Mouse (Mus musculus) heart, embryonic 11.5 days (tissue): ENCODE measurements around the gene Nol9. TPM values are rescaled to one million over a fixed set of nuclear protein-coding genes. Genes with fewer than 3 reads are reported as not detected.

Experiments used
- ATAC-seq: fragments of 200-750 bp; cut with Nextera tagmentation; replicated peaks from 2 replicates; pipeline ENCODE4 v1.8.0; 2017; ENCODE audit warnings: moderate library complexity; ENCODE audit not compliant: insufficient number of reproducible peaks, low FRiP score, low TSS enrichment
- H3K27ac ChIP-seq: fragments of 300-500 bp; sonication (generic); 2 replicates; pipeline ENCODE4 v1.5.1; 2014; ENCODE audit warnings: mild to moderate bottlenecking, low read depth, low read length
- H3K27me3 ChIP-seq: fragments of 300-500 bp; sonication (generic); 2 replicates; pipeline ENCODE4 v1.6.1; 2014; ENCODE audit warnings: mild to moderate bottlenecking, low read length, mixed read lengths; ENCODE audit not compliant: control insufficient read depth, insufficient read depth
- H3K36me3 ChIP-seq: fragments of 300-500 bp; sonication (generic); 2 replicates; pipeline ENCODE4 v1.6.1; 2014; ENCODE audit warnings: mild to moderate bottlenecking, low read length, moderate library complexity, mixed read lengths; ENCODE audit not compliant: control insufficient read depth, insufficient read depth
- H3K4me1 ChIP-seq: fragments of 300-500 bp; sonication (generic); 2 replicates; pipeline ENCODE4 v1.6.1; 2014; ENCODE audit warnings: low read length; ENCODE audit not compliant: control insufficient read depth, insufficient read depth
- H3K4me2 ChIP-seq: fragments of 300-500 bp; sonication (generic); 2 replicates; pipeline ENCODE4 v1.6.1; 2014; ENCODE audit warnings: mild to moderate bottlenecking, moderate library complexity
- H3K4me3 ChIP-seq: fragments of 300-500 bp; sonication (generic); 2 replicates; pipeline ENCODE4 v1.5.1; 2014; ENCODE audit warnings: low read depth, low read length
- H3K9ac ChIP-seq: fragments of 300-500 bp; sonication (generic); 2 replicates; pipeline ENCODE4 v1.6.1; 2014; ENCODE audit warnings: mild to moderate bottlenecking, low read depth, low read length, moderate library complexity
- H3K9me3 ChIP-seq: fragments of 300-500 bp; sonication (generic); replicated peaks from 2 replicates; pipeline ENCODE4 v1.6.1; 2016; ENCODE audit warnings: low read length; ENCODE audit not compliant: control insufficient read depth
- WGBS: fragments of 180-500 bp; shearing (Covaris S2); extraction: QIAGEN DNeasy Blood & Tissue Kit; methylation state at CpG from one replicate; pipeline ENCODE4 v1.1.7; 2014; ENCODE audit not compliant: insufficient replicate concordance; 5-methylcytosine and 5-hydroxymethylcytosine counted together
- polyA plus RNA-seq: library from polyadenylated mRNA; unstranded; fragments of >200 nt; fragmentation: Nextera tagmentation; extraction: Ambion mirVana; gene quantifications from 2 replicates; pipeline ENCODE4 v1.2.1, GENCODE M21; 2014

The Nol9 gene
- polyA plus RNA-seq, 1 experiment from 2014 or later, result 18.0 TPM

- no peak for ATAC-seq
- H3K4me3 ChIP-seq, result peak overlapping the region; percentile 100; the same call in 1 of the 2 replicates
- WGBS, result 51% methylated on average over 3 of the region's 3 CpGs
Observed at GRCm38 (mm10) chr4:151997701-151998100, 41.4 kb upstream of the Nol9 start.

GRCm38 (mm10) chr4:151999481-151999880, 39.6 kb upstream of the Nol9 start:
- no peak overlapping the region for H3K27ac ChIP-seq
- no peak overlapping the region for H3K4me3 ChIP-seq
- peaks cover 4% of the 10 kb centered on the region; the same call in 1 of the 2 replicates for H3K4me1 ChIP-seq
- no peak for ATAC-seq
- no peak overlapping the region for H3K4me2 ChIP-seq
- WGBS, result 65% methylated on average over 3 of the region's 3 CpGs
- no peak overlapping the region for H3K9ac ChIP-seq
- no peaks in the 10 kb centered on the region for H3K36me3 ChIP-seq
- H3K27me3 ChIP-seq, result no peaks in the 10 kb centered on the region
- H3K9me3 ChIP-seq, result no peaks in the 10 kb centered on the region

More at GRCm38 (mm10) chr4:151997701-151998100, 41.4 kb upstream of the Nol9 start:
- Histone ChIP-seq H3K36me3 (no peaks in the 10 kb centered on the region), H3K4me2 (peak overlapping the region; percentile 67), H3K9ac (no peak overlapping the region; the same call in 1 of the 2 replicates), H3K27ac (no peak overlapping the region), H3K9me3 (no peaks in the 10 kb centered on the region), H3K27me3 (no peaks in the 10 kb centered on the region), H3K4me1 (peaks cover 12% of the 10 kb centered on the region)

GRCm38 (mm10) chr4:152000906-152001305, 38.2 kb upstream of the Nol9 start:
- no peak overlapping the region for H3K27ac ChIP-seq
- H3K27me3 ChIP-seq, result no peaks in the 10 kb centered on the region
- H3K9ac ChIP-seq, result no peak overlapping the region
- no peak overlapping the region for H3K4me3 ChIP-seq
- 0 out of 2 replicates have a peak, but pooled peaks cover 4% of the 10 kb centered on the region for H3K4me1 ChIP-seq
- ATAC-seq, result no peak
- 39% methylated on average over 4 of the region's 4 CpGs for WGBS
- H3K4me2 ChIP-seq, result no peak overlapping the region
- no peaks in the 10 kb centered on the region for H3K36me3 ChIP-seq
- no peaks in the 10 kb centered on the region for H3K9me3 ChIP-seq

- no peak for ATAC-seq
- Histone ChIP-seq H3K36me3 (no peaks in the 10 kb centered on the region), H3K27me3 (no peaks in the 10 kb centered on the region), H3K27ac (no peak overlapping the region), H3K4me2 (no peak overlapping the region), H3K4me1 (0 out of 2 replicates have a peak, but pooled peaks cover 4% of the 10 kb centered on the region), H3K9me3 (no peaks in the 10 kb centered on the region), H3K9ac (no peak overlapping the region), H3K4me3 (no peak overlapping the region)
- WGBS, result 66% methylated on average over 4 of the region's 4 CpGs
Observed at GRCm38 (mm10) chr4:152001335-152001734, 37.8 kb upstream of the Nol9 start.

- Histone ChIP-seq H3K9ac (no peak overlapping the region), H3K4me1 (0 out of 2 replicates have a peak, but pooled peaks cover 7% of the 10 kb centered on the region), H3K4me2 (no peak overlapping the region), H3K4me3 (no peak overlapping the region), H3K27me3 (no peaks in the 10 kb centered on the region), H3K27ac (no peak overlapping the region), H3K36me3 (no peaks in the 10 kb centered on the region), H3K9me3 (no peaks in the 10 kb centered on the region)
- ATAC-seq, result no peak
- 87% methylated on average over 3 of the region's 3 CpGs for WGBS
Observed at GRCm38 (mm10) chr4:152002063-152002462, 37.1 kb upstream of the Nol9 start.

GRCm38 (mm10) chr4:152006137-152006536, 33.0 kb upstream of the Nol9 start:
- Histone ChIP-seq H3K27ac (no peak overlapping the region; the same call in 1 of the 2 replicates), H3K4me2 (no peak overlapping the region), H3K36me3 (no peaks in the 10 kb centered on the region), H3K4me1 (peaks cover 23% of the 10 kb centered on the region; the same call in 1 of the 2 replicates), H3K9ac (no peak overlapping the region), H3K27me3 (no peaks in the 10 kb centered on the region), H3K4me3 (no peak overlapping the region), H3K9me3 (no peaks in the 10 kb centered on the region)
- ATAC-seq, result no peak
- 72% methylated on average over 6 of the region's 6 CpGs for WGBS

GRCm38 (mm10) chr4:152006812-152007211, 32.3 kb upstream of the Nol9 start:
- 37% methylated on average over 3 of the region's 3 CpGs for WGBS
- Histone ChIP-seq H3K4me3 (no peak overlapping the region), H3K4me1 (peaks cover 30% of the 10 kb centered on the region), H3K9ac (no peak overlapping the region), H3K9me3 (no peaks in the 10 kb centered on the region), H3K36me3 (no peaks in the 10 kb centered on the region; the same call in 1 of the 2 replicates), H3K27ac (peak overlapping the region; percentile 96), H3K4me2 (peak overlapping the region; percentile 99), H3K27me3 (no peaks in the 10 kb centered on the region)
- ATAC-seq, result no peak

- H3K9me3 ChIP-seq, result no peaks in the 10 kb centered on the region
- peaks cover 38% of the 10 kb centered on the region for H3K4me1 ChIP-seq
- no peaks in the 10 kb centered on the region for H3K27me3 ChIP-seq
- peak overlapping the region; percentile 94 for H3K9ac ChIP-seq
- H3K4me3 ChIP-seq, result peak overlapping the region; percentile 91
- 0 out of 2 replicates have a peak, but pooled peaks have one; percentile 27 for ATAC-seq
- H3K36me3 ChIP-seq, result peaks cover 2% of the 10 kb centered on the region; the same call in 1 of the 2 replicates
- 8% methylated on average over 8 of the region's 8 CpGs for WGBS
- H3K27ac ChIP-seq, result peak overlapping the region; percentile 96
- H3K4me2 ChIP-seq, result peak overlapping the region; percentile 99
Observed at GRCm38 (mm10) chr4:152007481-152008147, 31.5 kb upstream of the Nol9 start.

- no peak; the same call in 1 of the 2 replicates for ATAC-seq
- H3K9ac ChIP-seq, result peak overlapping the region; percentile 94
- H3K4me3 ChIP-seq, result peak overlapping the region; percentile 91
- peaks cover 5% of the 10 kb centered on the region for H3K36me3 ChIP-seq
- peak overlapping the region; percentile 99 for H3K4me2 ChIP-seq
- WGBS, result under 1% methylated on average over 14 of the region's 14 CpGs
- no peaks in the 10 kb centered on the region for H3K9me3 ChIP-seq
- no peaks in the 10 kb centered on the region for H3K27me3 ChIP-seq
- H3K4me1 ChIP-seq, result peaks cover 43% of the 10 kb centered on the region
- H3K27ac ChIP-seq, result peak overlapping the region; percentile 96
Observed at GRCm38 (mm10) chr4:152008148-152008500, 31.0 kb upstream of the Nol9 start.
